Mouse (Mus musculus) urinary bladder, postnatal 4 days (tissue): ENCODE measurements at regions not wholly inside any gene's neighbourhood (a gene's known extent, or its start where the extent isn't known, plus 50 kb on each side); places are given as distances from the start of the nearest gene placed in this dataset.

Source experiments
- DNase-seq, 2 experiments: peaks; one replicate each; pipeline ENCODE4 v3.0.0; 2021 to 2022; ENCODE audit warnings: low spot score in 2 of 2

- no peak for DNase-seq
Observed at GRCm38 (mm10) chr2:157633286-157633685, 62.2 kb upstream of the Blcap start.

- peak; percentile 64 to 85 for DNase-seq
Observed at GRCm38 (mm10) chr2:157635670-157636069, 64.6 kb upstream of the Blcap start.

- no peak for DNase-seq
Observed at GRCm38 (mm10) chr2:157640873-157641272, 69.8 kb upstream of the Blcap start.

- peak in 1 of 2 experiments; percentile 70 for DNase-seq
Observed at GRCm38 (mm10) chr2:157663584-157664375, 73.4 kb upstream of the Ctnnbl1 start.

- no peak for DNase-seq
Observed at GRCm38 (mm10) chr2:157664481-157664880, 72.7 kb upstream of the Ctnnbl1 start.

- DNase-seq, result no peak
Observed at GRCm38 (mm10) chr2:157670191-157670590, 67.0 kb upstream of the Ctnnbl1 start.

- no peak for DNase-seq
Observed at GRCm38 (mm10) chr2:157674906-157675305, 62.3 kb upstream of the Ctnnbl1 start.

GRCm38 (mm10) chr2:157676396-157677176 lies 60.6 kb upstream of the Ctnnbl1 start:
- no peak for DNase-seq

- DNase-seq, result no peak
Observed at GRCm38 (mm10) chr2:157677262-157677661, 59.9 kb upstream of the Ctnnbl1 start.

- no peak for DNase-seq
Observed at GRCm38 (mm10) chr2:157681931-157682330, 55.3 kb upstream of the Ctnnbl1 start.
